Mouse (Mus musculus) embryonic facial prominence, embryonic 10.5 days (tissue): Measurements from ENCODE around the gene AL607142.1. TPM values are rescaled to one million over a fixed set of nuclear protein-coding genes. Genes with fewer than 3 reads are reported as not detected.

Experiments
- DNase-seq: peaks from one replicate; pipeline ENCODE4 v3.0.0-alpha.2; 2017; ENCODE audit warnings: low spot score
- H3K27ac ChIP-seq: fragments of 300-500 bp; sonication (generic); replicated peaks from 2 replicates; pipeline ENCODE4 v1.5.1; 2016; ENCODE audit warnings: mild to moderate bottlenecking
- H3K27me3 ChIP-seq: fragments of 300-500 bp; sonication (generic); replicated peaks from 2 replicates; pipeline ENCODE4 v1.6.1; 2016; ENCODE audit warnings: low read depth, mild to moderate bottlenecking; ENCODE audit not compliant: poor library complexity, severe bottlenecking
- H3K36me3 ChIP-seq: fragments of 300-500 bp; sonication (generic); replicated peaks from 2 replicates; pipeline ENCODE4 v1.6.1; 2016; ENCODE audit warnings: mild to moderate bottlenecking, moderate library complexity
- H3K4me1 ChIP-seq: fragments of 300-500 bp; sonication (generic); 2 replicates; pipeline ENCODE4 v1.6.1; 2016
- H3K4me3 ChIP-seq: fragments of 300-500 bp; sonication (generic); 2 replicates; pipeline ENCODE4 v1.5.1; 2016; ENCODE audit warnings: mild to moderate bottlenecking, moderate library complexity
- H3K9me3 ChIP-seq: fragments of 300-500 bp; sonication (generic); 2 replicates; pipeline ENCODE4 v1.6.1; 2016; ENCODE audit warnings: mild to moderate bottlenecking
- WGBS: fragments of 180-500 bp; shearing (Covaris S2); methylation state at CpG from one replicate; pipeline ENCODE4 v1.1.7; 2016; 5-methylcytosine and 5-hydroxymethylcytosine counted together
- polyA plus RNA-seq: library from polyadenylated mRNA; unstranded; fragments of >200 nt; fragmentation: Nextera tagmentation; extraction: Ambion mirVana; gene quantifications from 2 replicates; pipeline ENCODE4 v1.2.1, GENCODE M21; 2016

AL607142.1 gene
- polyA plus RNA-seq, 1 experiment from 2014 or later = not detected

DNA sequence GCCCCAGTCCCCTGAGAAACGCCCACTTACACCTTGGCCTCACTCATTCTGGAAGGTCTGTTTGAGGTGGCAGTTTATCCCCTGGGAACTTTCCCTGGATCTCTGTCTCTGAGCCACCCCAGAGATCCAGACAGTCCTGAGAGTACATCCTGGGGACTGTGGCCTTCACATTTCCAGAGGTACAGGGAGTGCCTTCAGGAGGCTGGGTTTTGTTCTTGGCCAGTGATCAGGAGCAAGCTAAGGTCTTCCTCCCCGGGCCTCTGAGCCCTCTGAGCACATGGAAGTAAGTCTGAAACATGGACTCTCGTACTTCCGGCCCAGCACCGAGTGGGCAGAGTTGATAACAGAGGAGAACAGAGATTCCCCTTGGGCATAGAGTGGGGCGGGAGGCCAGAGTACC lies 59.9 kb downstream of the AL607142.1 start:
- Histone ChIP-seq H3K9me3 (no peaks in the 10 kb centered on the region), H3K4me3 (no peak overlapping the region), H3K27ac (no peak overlapping the region), H3K27me3 (no peaks in the 10 kb centered on the region), H3K4me1 (no peaks in the 10 kb centered on the region), H3K36me3 (no peaks in the 10 kb centered on the region)
- 85% methylated on average over 6 of the region's 6 CpGs for WGBS
- DNase-seq = no peak

- H3K4me3 ChIP-seq = no peak overlapping the region
- H3K27ac ChIP-seq = no peak overlapping the region
- H3K27me3 ChIP-seq = no peaks in the 10 kb centered on the region
- DNase-seq = no peak
- 92% methylated on average over 6 of the region's 6 CpGs for WGBS
- no peaks in the 10 kb centered on the region for H3K36me3 ChIP-seq
- peaks cover 7% of the 10 kb centered on the region for H3K4me1 ChIP-seq
- no peaks in the 10 kb centered on the region for H3K9me3 ChIP-seq
Measured at GRCm38 (mm10) chr4:120126047-120126446, 61.3 kb downstream of the AL607142.1 start.

DNA sequence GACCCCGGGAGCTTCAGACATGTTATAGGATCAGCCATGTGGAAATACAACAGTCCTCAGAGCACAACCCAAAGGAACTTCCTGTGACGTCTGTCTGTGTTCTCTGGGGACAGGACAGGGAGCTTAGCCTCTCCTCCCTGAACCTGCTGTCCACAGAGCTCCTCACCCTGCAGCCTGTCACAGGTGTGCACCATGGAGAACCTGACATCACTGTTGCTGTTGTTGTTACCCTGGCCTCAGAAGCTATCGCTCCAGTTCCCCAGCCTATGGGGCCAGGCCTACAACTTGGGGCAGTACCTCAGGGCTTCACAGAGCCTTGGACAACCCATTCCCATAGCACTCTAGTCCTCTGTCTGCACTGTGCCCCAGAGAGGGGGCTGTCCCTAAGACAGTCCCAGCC lies 62.5 kb downstream of the AL607142.1 start:
- Histone ChIP-seq H3K9me3 (no peaks in the 10 kb centered on the region), H3K27ac (no peak overlapping the region), H3K36me3 (no peaks in the 10 kb centered on the region), H3K27me3 (no peaks in the 10 kb centered on the region), H3K4me1 (peaks cover 16% of the 10 kb centered on the region), H3K4me3 (no peak overlapping the region)
- DNase-seq = no peak
- WGBS = 78% methylated on average over 3 of the region's 3 CpGs

GRCm38 (mm10) chr4:120128033-120128432 lies 63.2 kb downstream of the AL607142.1 start:
- peaks cover 16% of the 10 kb centered on the region for H3K4me1 ChIP-seq
- no peak overlapping the region for H3K4me3 ChIP-seq
- no peaks in the 10 kb centered on the region for H3K9me3 ChIP-seq
- H3K36me3 ChIP-seq = no peaks in the 10 kb centered on the region
- 83% methylated on average over 4 of the region's 4 CpGs for WGBS
- H3K27ac ChIP-seq = no peak overlapping the region
- DNase-seq = no peak
- H3K27me3 ChIP-seq = no peaks in the 10 kb centered on the region

DNA sequence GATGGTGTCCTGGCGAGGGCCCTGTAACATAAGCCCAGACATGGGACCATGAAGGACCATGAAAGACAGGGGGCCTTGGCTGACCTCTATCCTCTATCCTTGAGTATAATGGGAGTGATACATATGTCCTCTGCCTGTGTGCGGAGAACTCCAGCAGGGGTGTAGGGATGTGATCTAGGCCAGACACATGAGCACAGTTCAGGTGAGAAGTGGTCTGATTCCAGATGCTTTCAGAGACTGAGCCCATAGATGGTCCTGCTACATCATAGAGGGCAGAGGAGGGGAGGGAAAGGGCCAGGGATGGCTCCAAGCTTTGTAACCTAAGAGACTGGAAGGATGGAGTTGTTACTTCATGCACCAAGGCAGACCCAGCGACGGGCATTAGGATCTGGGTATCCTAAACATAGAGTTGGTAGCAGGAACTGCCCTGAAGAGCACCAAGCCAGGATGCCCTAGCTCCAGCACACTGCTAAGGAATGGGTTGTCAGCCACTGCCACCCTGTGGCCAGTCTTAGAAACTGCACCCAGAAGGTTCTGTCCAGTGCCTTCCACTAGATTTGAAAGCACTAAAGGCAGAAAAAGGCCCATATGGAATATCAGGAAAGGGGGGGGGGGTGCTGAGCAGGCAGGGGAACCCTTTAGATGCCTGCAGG lies 64.6 kb downstream of the AL607142.1 start:
- no peak overlapping the region for H3K4me3 ChIP-seq
- peaks cover 22% of the 10 kb centered on the region for H3K4me1 ChIP-seq
- no peak overlapping the region for H3K27ac ChIP-seq
- H3K9me3 ChIP-seq = no peaks in the 10 kb centered on the region
- H3K36me3 ChIP-seq = no peaks in the 10 kb centered on the region
- peak; percentile 68 for DNase-seq
- 52% methylated on average over 4 of the region's 4 CpGs for WGBS
- H3K27me3 ChIP-seq = no peaks in the 10 kb centered on the region

DNA sequence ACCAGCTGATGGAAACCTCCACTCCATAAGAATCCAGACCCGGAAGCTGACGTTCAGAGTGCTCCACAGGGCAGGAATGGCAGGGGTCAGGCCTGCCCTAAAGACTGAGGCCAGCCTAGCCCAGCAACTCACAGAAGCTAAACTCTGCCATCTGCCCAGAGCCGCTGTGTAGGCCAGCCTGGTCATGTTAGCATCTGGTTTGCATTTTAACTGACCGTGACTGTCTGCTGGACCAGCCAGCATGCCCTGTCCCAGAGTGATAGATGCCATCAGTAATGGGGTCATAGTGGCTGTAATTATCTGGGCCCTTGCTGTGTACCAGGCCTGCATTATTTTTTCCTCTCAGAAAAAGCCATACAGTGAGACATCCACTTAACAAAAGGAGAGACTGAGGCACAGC lies 66.1 kb downstream of the AL607142.1 start:
- Histone ChIP-seq H3K36me3 (no peaks in the 10 kb centered on the region), H3K27me3 (no peaks in the 10 kb centered on the region), H3K4me3 (no peak overlapping the region), H3K4me1 (peaks cover 22% of the 10 kb centered on the region), H3K27ac (no peak overlapping the region), H3K9me3 (no peaks in the 10 kb centered on the region)
- WGBS = 40% methylated on average over 4 of the region's 4 CpGs
- DNase-seq = peak; percentile 17

- no peak overlapping the region for H3K4me3 ChIP-seq
- no peaks in the 10 kb centered on the region for H3K27me3 ChIP-seq
- no peaks in the 10 kb centered on the region for H3K9me3 ChIP-seq
- no peaks in the 10 kb centered on the region for H3K36me3 ChIP-seq
- DNase-seq = no peak
- no peak overlapping the region for H3K27ac ChIP-seq
- H3K4me1 ChIP-seq = peaks cover 22% of the 10 kb centered on the region
- 83% methylated on average over 24 of the region's 24 CpGs for whole genome bisulfite sequencing
Measured at GRCm38 (mm10) chr4:120131441-120132220, 66.8 kb downstream of the AL607142.1 start.

DNA sequence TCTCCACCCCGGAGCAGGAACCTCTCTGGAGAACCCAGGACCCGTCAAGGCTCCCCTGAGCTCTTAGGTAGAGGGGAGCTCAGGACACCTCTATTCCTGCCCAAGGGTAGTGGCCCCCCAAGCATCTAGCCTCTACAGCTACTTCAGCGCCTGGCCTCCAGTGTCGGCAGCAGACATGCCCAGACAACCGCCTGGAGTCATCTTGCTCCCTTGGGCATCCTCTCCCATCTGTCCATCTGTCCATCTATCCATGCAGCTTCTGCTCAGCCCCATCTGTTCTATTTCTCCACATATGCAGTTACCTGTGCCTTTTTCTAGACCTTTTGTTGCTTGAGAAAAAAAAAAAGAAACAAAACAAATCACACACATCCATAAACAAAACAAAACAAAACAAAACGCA lies 69.4 kb downstream of the AL607142.1 start:
- Histone ChIP-seq H3K9me3 (no peaks in the 10 kb centered on the region), H3K36me3 (no peaks in the 10 kb centered on the region), H3K4me1 (peaks cover 22% of the 10 kb centered on the region), H3K27me3 (no peaks in the 10 kb centered on the region), H3K27ac (peak overlapping the region; percentile 25; the same call in 1 of the 2 replicates), H3K4me3 (no peak overlapping the region)
- no peak for DNase-seq
- WGBS = 84% methylated on average over 6 of the region's 6 CpGs

- Histone ChIP-seq H3K27ac (no peak overlapping the region), H3K4me1 (no peaks in the 10 kb centered on the region; the same call in 1 of the 2 replicates), H3K36me3 (no peaks in the 10 kb centered on the region), H3K9me3 (no peaks in the 10 kb centered on the region), H3K27me3 (no peaks in the 10 kb centered on the region; the same call in 1 of the 2 replicates), H3K4me3 (no peak overlapping the region)
- 69% methylated on average over 1 of the region's 1 CpGs for WGBS
- DNase-seq = no peak
Measured at GRCm38 (mm10) chr4:120141810-120142209, 77.0 kb downstream of the AL607142.1 start.

- no peak for DNase-seq
- Histone ChIP-seq H3K27ac (no peak overlapping the region), H3K27me3 (peaks cover 7% of the 10 kb centered on the region), H3K36me3 (no peaks in the 10 kb centered on the region), H3K4me3 (no peak overlapping the region), H3K4me1 (no peaks in the 10 kb centered on the region; the same call in 1 of the 2 replicates), H3K9me3 (no peaks in the 10 kb centered on the region)
- WGBS = 86% methylated on average over 9 of the region's 9 CpGs
Measured at GRCm38 (mm10) chr4:120142905-120143304, 78.1 kb downstream of the AL607142.1 start.

Other genes starting within 250 kb of the AL607142.1 start
- not detected in 2 replicates for gene Edn2, start 96.2 kb downstream of the AL607142.1 start, polyA plus RNA-seq
- gene Foxo6, start 222.4 kb downstream of the AL607142.1 start, polyA plus RNA-seq = 0.05 and 0.21 TPM in 2 replicates